ENCODE assay signal across 33 mouse cellular contexts in genomic region chr6:85436631-85437030, GRCm38 (mm10). TPM values are rescaled to one million over a fixed set of nuclear protein-coding genes. Genes with fewer than 3 reads are reported as not detected.
DNase-seq lines count a peak whose midpoint lies in the region; ATAC-seq lines count a peak whose summit lies in the region.
"Had no signal": no experiment of that assay in that cellular context is flagged by ENCODE, and none has a peak within 500 bp of the region (broad histone marks: within the 10 kb centered on the region; RNA-seq: fewer than 3 reads in every experiment).

No protein-coding gene starts in this region.

- no peak overlapping the region for H3K9ac ChIP-seq in forebrain, embryonic 13.5 days
- H3K9ac ChIP-seq: embryonic facial prominence, embryonic 13.5 days; embryonic facial prominence, embryonic 15.5 days; forebrain, embryonic 12.5 days; forebrain, embryonic 15.5 days; forebrain, postnatal 0 days had no signal

- no peak for DNase-seq in frontal cortex, postnatal 10 days (ENCODE audit: low spot score in 2 of 2)
- DNase-seq in NIH3T3 (ENCODE audit: low read depth): peak; percentile 78
- peak; percentile 43 for DNase-seq in brain, adult 2 months (ENCODE audit: low read depth, low spot score)
- DNase-seq in midbrain, embryonic 10.5 days (ENCODE audit: low spot score): no peak
- DNase-seq: adrenal gland, adult 8-10 months; adrenal gland, postnatal 14 days; adrenal gland, postnatal 36 days; cerebellum, adult 11 months; cerebellum, adult 18-20 months; cerebellum, adult 8-10 months; cerebellum, adult 9-11 months; cerebellum, postnatal 14 days; cerebellum, postnatal 36 days; embryo, embryonic 11 days; forebrain, postnatal 0 days had no signal

- H3K4me2 ChIP-seq in forebrain, embryonic 13.5 days: no peak overlapping the region
- H3K4me2 ChIP-seq: embryonic facial prominence, embryonic 13.5 days; embryonic facial prominence, embryonic 15.5 days; forebrain, embryonic 12.5 days; forebrain, embryonic 15.5 days had no signal

- peak; percentile 35; the same call in 1 of the 2 replicates for ATAC-seq in frontal cortex, adult (ENCODE audit: low TSS enrichment)
- no peak for ATAC-seq in forebrain, embryonic 13.5 days
- ATAC-seq in erythroblast, adult 5-6 weeks (replicated peaks; ENCODE audit: low FRiP score, poor library complexity, severe bottlenecking): no peak
- ATAC-seq: activated CD4-positive, CD25-positive, alpha-beta regulatory T cell, adult 4 months; forebrain, embryonic 15.5 days; forebrain, postnatal 0 days had no signal

- peaks cover 27% of the 10 kb centered on the region for H3K36me3 ChIP-seq in forebrain, embryonic 13.5 days (ENCODE audit: poor library complexity, severe bottlenecking)
- peaks cover 40% of the 10 kb centered on the region for H3K36me3 ChIP-seq in midbrain, embryonic 10.5 days

- no peak overlapping the region for H3K27ac ChIP-seq in forebrain, embryonic 13.5 days
- no peak overlapping the region for H3K27ac ChIP-seq in midbrain, embryonic 10.5 days (replicated peaks)
- H3K27ac ChIP-seq: embryonic facial prominence, embryonic 13.5 days; embryonic facial prominence, embryonic 15.5 days; forebrain, embryonic 10.5 days; forebrain, embryonic 12.5 days; forebrain, embryonic 15.5 days had no signal

- no peaks in the 10 kb centered on the region for H3K27me3 ChIP-seq in forebrain, embryonic 13.5 days
- no peaks in the 10 kb centered on the region for H3K27me3 ChIP-seq in midbrain, embryonic 10.5 days (ENCODE audit: low read depth, poor library complexity, severe bottlenecking)
- H3K27me3 ChIP-seq: embryonic facial prominence, embryonic 13.5 days; embryonic facial prominence, embryonic 15.5 days; forebrain, embryonic 12.5 days; forebrain, embryonic 15.5 days had no signal

- WGBS in forebrain, embryonic 13.5 days: 88% methylated on average over 5 of the region's 6 CpGs
- 90% methylated on average over 5 of the region's 6 CpGs for WGBS in midbrain, embryonic 10.5 days

- H3K9me3 ChIP-seq in forebrain, embryonic 13.5 days (replicated peaks): no peaks in the 10 kb centered on the region
- H3K9me3 ChIP-seq in midbrain, embryonic 10.5 days (replicated peaks): no peaks in the 10 kb centered on the region
- H3K9me3 ChIP-seq: embryonic facial prominence, embryonic 13.5 days; embryonic facial prominence, embryonic 15.5 days; forebrain, embryonic 10.5 days; forebrain, embryonic 12.5 days; forebrain, embryonic 15.5 days had no signal

- no peak overlapping the region for H3K4me3 ChIP-seq in forebrain, embryonic 13.5 days
- H3K4me3 ChIP-seq in midbrain, embryonic 10.5 days: no peak overlapping the region
- H3K4me3 ChIP-seq: embryonic facial prominence, embryonic 13.5 days; embryonic facial prominence, embryonic 15.5 days; erythroblast, embryonic 14.5 days; forebrain, embryonic 10.5 days; forebrain, embryonic 12.5 days; forebrain, embryonic 15.5 days had no signal

- peaks cover 5% of the 10 kb centered on the region; the same call in 1 of the 2 replicates for H3K4me1 ChIP-seq in forebrain, embryonic 13.5 days
- peaks cover 16% of the 10 kb centered on the region for H3K4me1 ChIP-seq in midbrain, embryonic 10.5 days

RNA-seq across cellular contexts. Expression of gene Smyd5, which starts 4.8 kb away (rescaled TPM):
- 40.0 and 51.9 TPM in 2 replicates for polyA plus RNA-seq in forebrain, embryonic 13.5 days (2015; fragmentation: Nextera tagmentation; extraction: Ambion mirVana)
- polyA plus RNA-seq in midbrain, embryonic 10.5 days (2016; fragmentation: Nextera tagmentation; extraction: Ambion mirVana): 75.6 and 83.9 TPM in 2 replicates
- 1.5 TPM in 2 replicates for total RNA-seq in erythroblast, adult 5-6 weeks (2015; ENCODE audit: low replicate concordance)
- 4.0 and 14.1 TPM in 2 replicates for total RNA-seq in erythroblast, adult 5-6 weeks (2017; ENCODE audit: low replicate concordance)

RNA-seq across cellular contexts. Expression of gene Noto, which starts 12.9 kb away (rescaled TPM):
- not detected in 2 replicates for polyA plus RNA-seq in forebrain, embryonic 13.5 days (2015; fragmentation: Nextera tagmentation; extraction: Ambion mirVana)
- not detected in 2 replicates for polyA plus RNA-seq in midbrain, embryonic 10.5 days (2016; fragmentation: Nextera tagmentation; extraction: Ambion mirVana)
- total RNA-seq in erythroblast, adult 5-6 weeks (2015; ENCODE audit: low replicate concordance): not detected in 2 replicates
- total RNA-seq in erythroblast, adult 5-6 weeks (2017; ENCODE audit: low replicate concordance): not detected in 2 replicates
- total RNA-seq: adrenal gland, adult 18-20 months; adrenal gland, adult 8-10 months; adrenal gland, postnatal 14 days; adrenal gland, postnatal 36 days; common myeloid progenitor, adult 5-6 weeks; ES-E14; forebrain, postnatal 0 days; MEL had no signal
- polyA plus RNA-seq: activated CD4-positive, CD25-positive, alpha-beta regulatory T cell, adult 4 months; brain, embryonic 14.5 days; C2C12; embryonic facial prominence, embryonic 11.5 days; embryonic facial prominence, embryonic 13.5 days; embryonic facial prominence, embryonic 15.5 days; erythroblast, embryonic 14.5 days; forebrain, embryonic 10.5 days; forebrain, embryonic 12.5 days; forebrain, embryonic 15.5 days; forebrain, postnatal 0 days; frontal cortex, adult 2 months had no signal

RNA-seq across cellular contexts. Expression of gene Cct7, which starts 14.7 kb away (rescaled TPM):
- polyA plus RNA-seq in forebrain, embryonic 13.5 days (2015; fragmentation: Nextera tagmentation; extraction: Ambion mirVana): 668 and 694 TPM in 2 replicates
- polyA plus RNA-seq in midbrain, embryonic 10.5 days (2016; fragmentation: Nextera tagmentation; extraction: Ambion mirVana): 700 and 751 TPM in 2 replicates
- total RNA-seq in erythroblast, adult 5-6 weeks (2015; ENCODE audit: low replicate concordance): 91.3 and 115 TPM in 2 replicates
- 95.1 and 135 TPM in 2 replicates for total RNA-seq in erythroblast, adult 5-6 weeks (2017; ENCODE audit: low replicate concordance)

RNA-seq across cellular contexts. Expression of gene Pradc1, which starts 15.1 kb away (rescaled TPM):
- 32.4 and 33.9 TPM in 2 replicates for polyA plus RNA-seq in forebrain, embryonic 13.5 days (2015; fragmentation: Nextera tagmentation; extraction: Ambion mirVana)
- polyA plus RNA-seq in midbrain, embryonic 10.5 days (2016; fragmentation: Nextera tagmentation; extraction: Ambion mirVana): 42.8 and 44.9 TPM in 2 replicates
- 13.8 TPM in 2 replicates for total RNA-seq in erythroblast, adult 5-6 weeks (2015; ENCODE audit: low replicate concordance)
- 5.7 and 8.1 TPM in 2 replicates for total RNA-seq in erythroblast, adult 5-6 weeks (2017; ENCODE audit: low replicate concordance)

Comparison
In these comparisons a context has a peak if more than half of its experiments do, and no peak if none do; other contexts are left out.
1. DNase-seq: peak in NIH3T3 (single experiment) and brain, adult 2 months (single experiment); none in frontal cortex, postnatal 10 days (0 of 2) and midbrain, embryonic 10.5 days (single experiment).